Mouse (Mus musculus): ENCODE data around the gene Angptl1. TPM values are rescaled to one million over a fixed set of nuclear protein-coding genes. Genes with fewer than 3 reads are reported as not detected.

The Angptl1 gene
- not detected for total RNA-seq (2023)

DNA sequence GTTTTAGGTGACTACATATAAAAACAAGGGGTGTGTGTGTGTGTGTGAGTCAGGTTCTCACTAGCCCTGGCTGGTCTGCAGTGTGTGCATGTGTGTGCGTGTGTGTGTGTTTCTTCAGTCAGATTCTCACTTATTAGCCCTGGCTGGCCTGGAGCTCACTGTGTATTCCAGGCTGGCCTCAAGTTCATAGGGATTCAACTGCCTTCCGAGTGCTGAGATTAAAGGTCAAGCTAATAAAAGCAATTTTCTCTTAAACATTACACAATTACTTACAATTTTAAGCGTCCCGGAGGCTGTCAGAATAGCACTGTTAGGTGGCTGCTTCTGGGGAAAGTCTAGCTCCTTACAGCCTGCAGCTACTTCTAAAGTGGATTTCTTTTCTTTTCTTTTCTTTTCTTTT, at the start of gene Angptl1:
Gene Angptl1 (plus strand): TSS at position 386 of the 400 bp plus-strand sequence.

Other genes starting within 250 kb of the Angptl1 start
- gene Tor3a, start 164.2 kb upstream of the Angptl1 start, total RNA-seq (2023), result 10 to 100 TPM; 47.0 to 48.1 TPM
- 10 to 100 TPM; 22.8 to 23.3 TPM for gene Fam20b, start 119.5 kb upstream of the Angptl1 start, total RNA-seq (2023)
- 1 to 10 TPM; 8.1 to 9.4 TPM for gene Ralgps2, start 101.1 kb downstream of the Angptl1 start, total RNA-seq (2023)

Measured in monocyte, adult 59 days (primary cell).